Mouse (Mus musculus) gastrocnemius, postnatal 36 days (tissue): ENCODE results near the gene Serac1. TPM values are rescaled to one million over a fixed set of nuclear protein-coding genes. Genes with fewer than 3 reads are reported as not detected.
A peak's percentile ranks its signal among the peaks of the same experiment; 100 is the strongest.

Experiments used
- DNase-seq, 2 experiments: peaks; one replicate each; pipeline ENCODE4 v3.0.0; 2022
- intact Hi-C: fragments of 180-260 bp; cut with DNase I; formaldehyde crosslinking; loops from one replicate; pipeline ENCODE4 v1.15.1; 2025
- total RNA-seq, 2 experiments: library from RNA; stranded (reverse); gene quantifications; 2 replicates each; pipeline ENCODE4 v1.2.3; 2021

Gene Serac1
- total RNA-seq, 2 experiments from 2014 or later, result 4.5 to 5.2 TPM

- intact Hi-C loops, result no loop called here
- no peak for DNase-seq
Observed at GRCm38 (mm10) chr17:6007101-6007780, 72.3 kb downstream of the Serac1 start.

DNA sequence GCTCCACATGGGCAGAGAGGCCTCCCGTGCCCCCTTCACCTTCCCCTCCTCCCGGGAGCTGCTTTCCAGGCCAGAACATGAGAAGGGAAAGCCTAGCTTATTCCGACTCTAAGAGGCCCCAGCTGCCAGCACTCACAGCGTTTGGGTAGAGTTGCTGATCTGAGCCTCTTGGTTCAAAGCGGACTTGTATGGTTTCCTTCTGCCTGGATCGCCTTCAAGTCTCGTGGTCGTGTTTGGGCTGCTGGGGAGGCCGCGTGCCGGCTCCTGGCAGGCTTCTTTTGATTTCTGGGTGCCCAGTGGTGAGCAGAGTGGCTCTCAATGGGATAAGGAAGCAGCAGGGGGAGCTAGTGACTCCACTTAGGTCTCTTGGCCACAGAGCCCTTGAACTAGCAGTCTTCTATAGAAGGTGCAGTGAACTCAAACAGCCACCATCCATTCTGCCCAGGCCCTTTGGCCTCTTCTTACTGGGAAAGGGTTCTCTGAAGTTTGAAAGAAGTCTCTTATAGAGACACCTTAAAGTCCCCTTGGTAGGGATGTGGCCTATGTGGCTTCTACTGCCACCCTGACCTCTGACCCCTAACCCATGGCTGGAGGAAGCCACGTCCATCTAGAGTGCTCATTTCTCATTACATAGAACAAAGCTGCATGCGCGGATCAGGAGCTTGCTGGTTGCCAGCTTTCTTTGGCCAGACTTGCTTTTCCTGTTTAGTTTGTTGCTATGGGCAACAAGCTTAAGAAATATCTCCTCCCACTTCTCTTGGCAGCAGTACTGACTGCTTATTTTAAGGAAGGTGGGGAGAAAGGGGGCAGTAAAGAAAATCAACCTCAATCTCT, 73.7 kb downstream of the Serac1 start:
- intact Hi-C loops, result no loop called here
- no peak for DNase-seq

DNA sequence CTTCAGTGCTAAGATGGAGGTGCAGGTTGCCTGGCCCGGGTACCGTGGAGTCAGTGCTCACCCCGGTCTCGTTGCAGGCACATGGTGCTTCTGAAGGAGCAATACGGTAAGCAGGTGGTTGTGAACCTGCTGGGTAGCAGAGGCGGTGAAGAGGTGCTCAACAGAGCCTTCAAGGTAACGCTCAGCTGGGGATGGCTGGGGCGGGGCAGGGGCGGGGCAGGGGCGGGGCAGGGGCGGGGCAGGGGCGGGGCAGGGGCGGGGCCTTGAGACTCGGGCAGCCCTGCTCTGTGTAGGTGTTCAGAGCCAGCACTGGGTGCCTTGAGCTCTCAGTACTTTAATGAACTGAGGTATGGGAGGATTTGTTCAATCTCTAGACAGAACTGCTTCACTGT, 74.3 kb downstream of the Serac1 start:
- no peak for DNase-seq
- intact Hi-C loops, result no loop called here

GRCm38 (mm10) chr17:6003661-6004060, 75.9 kb downstream of the Serac1 start:
- no peak for DNase-seq
- intact Hi-C loops, result no loop called here

- intact Hi-C loops, result no loop called here
- no peak for DNase-seq
Observed at GRCm38 (mm10) chr17:6002563-6002962, 77.0 kb downstream of the Serac1 start.

DNA sequence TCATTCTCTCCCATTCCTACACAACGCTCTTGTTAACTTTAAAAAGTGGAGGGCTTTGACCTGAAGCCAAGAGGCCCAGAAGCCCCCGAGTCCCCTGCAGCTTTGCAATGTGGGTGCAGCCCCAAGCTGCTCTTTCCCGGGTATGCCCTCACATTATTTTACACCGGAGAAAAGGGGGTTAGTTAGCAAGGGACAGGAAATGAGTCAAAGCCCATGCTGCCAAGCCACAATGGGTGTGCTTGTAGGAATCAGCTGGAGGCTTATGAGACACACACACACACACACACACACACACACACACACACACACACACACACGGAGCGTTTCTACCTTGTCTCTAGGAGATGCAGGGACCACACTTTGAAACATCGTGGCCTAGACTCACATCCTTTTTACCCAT, 77.7 kb downstream of the Serac1 start:
- intact Hi-C loops, result no loop called here
- no peak for DNase-seq

DNA sequence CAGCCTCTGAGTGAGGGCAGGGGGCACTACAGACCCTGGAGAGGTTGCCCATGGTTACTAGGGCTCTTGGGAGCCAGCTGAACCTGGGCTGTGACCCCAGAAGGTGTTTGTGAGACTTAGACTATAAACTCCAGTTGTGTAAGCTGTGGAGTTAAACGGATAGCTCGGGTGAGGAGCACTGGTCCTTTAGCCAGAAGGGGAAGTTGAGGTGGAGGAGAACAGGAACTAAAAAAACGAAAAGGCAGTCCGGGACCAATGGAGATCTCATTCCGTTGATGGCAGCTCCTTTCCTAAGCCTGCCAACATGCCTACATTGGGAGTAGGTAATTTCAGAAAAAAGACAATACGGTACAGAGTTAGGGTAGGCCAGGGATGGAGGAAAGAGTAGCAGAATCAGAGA, 78.2 kb downstream of the Serac1 start:
- no peak for DNase-seq
- intact Hi-C loops, result no loop called here

- intact Hi-C loops, result no loop called here
- DNase-seq, result no peak
Observed at GRCm38 (mm10) chr17:6000864-6001319, 78.6 kb downstream of the Serac1 start.

DNA sequence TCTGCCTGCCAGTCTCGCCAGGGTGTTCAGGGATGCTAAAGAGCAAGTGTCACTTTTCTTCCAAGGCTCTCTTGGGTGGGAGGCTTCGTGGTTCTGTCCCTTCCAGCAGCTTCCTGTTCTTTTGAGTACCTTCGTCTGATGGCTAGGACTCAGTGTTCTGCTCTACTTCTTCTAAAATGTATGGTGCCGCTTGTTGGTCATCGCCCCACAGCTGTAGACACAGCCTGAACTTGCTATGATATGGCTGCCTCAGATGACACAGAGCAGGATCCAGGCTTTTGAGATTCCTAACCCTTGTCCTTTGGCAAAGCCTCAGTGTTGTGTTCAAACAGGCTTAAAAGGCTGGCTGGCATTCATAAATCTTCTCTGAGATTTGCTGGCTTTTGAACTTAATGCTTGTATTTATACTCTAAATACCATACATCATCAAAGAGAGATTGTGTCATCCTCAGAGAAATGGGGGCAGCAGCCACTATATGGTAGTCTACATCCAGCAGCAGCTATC, 80.5 kb downstream of the Serac1 start:
- no peak for DNase-seq
- intact Hi-C loops, result no loop called here

GRCm38 (mm10) chr17:5998235-5998500, 81.4 kb downstream of the Serac1 start:
- intact Hi-C loops, result no loop called here
- no peak for DNase-seq

- DNase-seq, result peak in 1 of 2 experiments; percentile 56
- intact Hi-C loops, result no loop called here
Observed at GRCm38 (mm10) chr17:5997380-5998234, 81.9 kb downstream of the Serac1 start.

GRCm38 (mm10) chr17:5996589-5996988, 83.0 kb downstream of the Serac1 start:
- intact Hi-C loops, result no loop called here
- no peak for DNase-seq

- DNase-seq, result no peak
- intact Hi-C loops, result no loop called here
Observed at GRCm38 (mm10) chr17:5994606-5995005, 84.9 kb downstream of the Serac1 start.

DNA sequence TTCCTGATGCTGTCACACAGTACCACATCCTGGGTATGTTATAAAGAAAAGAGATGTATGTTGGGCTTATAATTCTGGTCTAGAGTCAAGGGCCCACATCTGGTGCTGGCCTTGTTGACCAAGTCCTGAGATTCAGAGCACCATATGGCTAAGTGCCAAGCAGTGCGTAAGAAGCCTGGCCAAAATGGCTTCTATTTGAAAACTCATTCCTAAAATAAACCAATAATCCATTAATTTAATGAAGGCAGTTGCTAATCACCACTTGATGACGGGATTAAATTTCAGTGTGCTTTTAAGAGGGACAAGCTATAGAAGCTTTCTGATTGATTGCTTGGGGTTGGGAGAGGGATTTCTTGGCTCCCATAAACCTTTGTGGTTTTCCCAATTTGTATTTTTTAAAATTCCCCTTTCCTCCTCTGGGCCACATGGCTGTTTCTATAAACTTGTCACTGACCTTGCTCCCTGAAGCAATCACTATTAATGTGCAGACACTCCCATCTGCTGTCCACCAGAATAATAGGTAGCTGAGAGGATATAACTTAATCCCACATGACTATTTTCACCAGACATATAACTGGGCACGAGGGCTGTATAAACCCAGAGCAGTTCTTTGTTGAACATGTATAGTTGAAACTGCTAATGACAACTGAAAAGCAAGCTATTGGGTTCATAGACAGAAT, 85.8 kb downstream of the Serac1 start:
- intact Hi-C loops, result no loop called here
- no peak for DNase-seq

GRCm38 (mm10) chr17:5992866-5993580, 86.5 kb downstream of the Serac1 start:
- DNase-seq, result no peak
- intact Hi-C loops, result no loop called here

Other genes with a start within 250 kb of the Serac1 start
- gene Snx9, start 238.4 kb downstream of the Serac1 start, total RNA-seq, result 10 to 100 TPM; 21.4 to 22.6 TPM
- 10 to 100 TPM; 27.2 to 47.5 TPM for gene Synj2, start 138.5 kb downstream of the Serac1 start, total RNA-seq
- gene Gtf2h5, start within 50 bp of the Serac1 start, total RNA-seq, result 10 to 100 TPM; 43.0 to 46.0 TPM
- gene Tulp4, start 26.7 kb upstream of the Serac1 start, total RNA-seq, result 100 to 1,000 TPM; 103 to 106 TPM
- 1 to 10 TPM; 3.8 to 4.5 TPM for gene Tmem181a, start 177.1 kb upstream of the Serac1 start, total RNA-seq
- gene Dynlt1a, start 237.8 kb upstream of the Serac1 start, total RNA-seq, result 1 to 10 TPM; 2.0 to 4.0 TPM